Mouse (Mus musculus) forelimb bud, embryonic 11.5 days (tissue): ENCODE measurements around the gene Olfr1505.

ENCODE experiments used
- DNase-seq: peaks from one replicate; pipeline ENCODE4 v3.0.0-alpha.2; 2012; ENCODE audit warnings: low read depth, low spot score

The Olfr1505 gene

GRCm38 (mm10) chr19:13913230-13913629, at the start of gene Olfr1505:
TSS of gene Olfr1505 (plus strand) at chr19:13913530.
- DNase-seq = no peak

- no peak for DNase-seq
Measured at GRCm38 (mm10) chr19:13897828-13898227, 15.5 kb upstream of the Olfr1505 start, which contains the start of gene Olfr1504. TSS of gene Olfr1504 (minus strand) at chr19:13897928.
